Mouse (Mus musculus) cerebellum, adult 2 months (tissue): ENCODE data around the gene Atp5e.

Experiments
- CTCF ChIP-seq: fragments of 200-500 bp; IDR thresholded peaks from 2 replicates; pipeline ENCODE4 v1.5.1; 2011; ENCODE audit warnings: low read depth, mild to moderate bottlenecking, control low read depth, low read length, moderate library complexity, borderline replicate concordance; ENCODE audit not compliant: insufficient read depth
- POLR2A ChIP-seq: fragments of 200-500 bp; IDR thresholded peaks from 2 replicates; pipeline ENCODE4 v1.6.1; 2011; ENCODE audit warnings: low read length, control low read depth, borderline replicate concordance; ENCODE audit not compliant: insufficient read depth

GRCm38 (mm10) chr2:174507998-174508397 lies 44.1 kb upstream of the Atp5e start:
- TF ChIP-seq CTCF (no peak), POLR2A (no peak)
